Mouse (Mus musculus) ES-E14 (cell line): ENCODE data around the gene Tmco4. TPM values are rescaled to one million over a fixed set of nuclear protein-coding genes. Genes with fewer than 3 reads are reported as not detected.
A peak's percentile ranks its signal among the peaks of the same experiment; 100 is the strongest.

Source experiments
- DNase-seq: peaks from one replicate; pipeline ENCODE4 v3.0.0-alpha.2; 2013; ENCODE audit warnings: low read depth, low spot score
- H3K27ac ChIP-seq: 2 replicates; pipeline ENCODE4 v1.5.1; 2012; ENCODE audit warnings: low read depth, mild to moderate bottlenecking, low read length, moderate library complexity, mixed read lengths; ENCODE audit not compliant: poor library complexity, insufficient read depth, severe bottlenecking
- H3K36me3 ChIP-seq: 2 replicates; pipeline ENCODE4 v1.6.1; 2012; ENCODE audit warnings: mild to moderate bottlenecking, low read length, moderate library complexity, mixed read lengths; ENCODE audit not compliant: control insufficient read depth, poor library complexity, insufficient read depth, severe bottlenecking
- H3K4me1 ChIP-seq, 2 experiments: fragments of 150-350 bp in 1 of 2; sonication (generic) in 1 of 2; 2 replicates each; pipeline ENCODE4 v1.6.1; 2012; ENCODE audit warnings: low read length in 2 of 2, mild to moderate bottlenecking in 1 of 2, mixed read lengths in 1 of 2; ENCODE audit not compliant: control insufficient read depth in 2 of 2, insufficient read depth in 2 of 2, poor library complexity in 1 of 2
- H3K4me3 ChIP-seq, 2 experiments: fragments of 150-350 bp in 1 of 2; sonication (generic) in 1 of 2; 2 replicates each; pipeline ENCODE4 v1.5.1; 2012; ENCODE audit warnings: low read length in 2 of 2, low read depth in 1 of 2, mild to moderate bottlenecking in 1 of 2, mixed read lengths in 1 of 2; ENCODE audit not compliant: insufficient read depth in 1 of 2, poor library complexity in 1 of 2, severe bottlenecking in 1 of 2
- H3K9ac ChIP-seq: 2 replicates; pipeline ENCODE4 v1.6.1; 2012; ENCODE audit warnings: low read depth, mild to moderate bottlenecking, low read length, mixed read lengths; ENCODE audit not compliant: poor library complexity, insufficient read depth, severe bottlenecking
- H3K9me3 ChIP-seq: fragments of 150-350 bp; sonication (generic); 2 replicates; pipeline ENCODE4 v1.6.1; 2012; ENCODE audit warnings: low read depth, mild to moderate bottlenecking, low read length; ENCODE audit not compliant: control insufficient read depth, insufficient read depth
- CHD2 ChIP-seq: IDR thresholded peaks from 2 replicates; pipeline ENCODE4 v1.6.1; 2014; ENCODE audit warnings: mild to moderate bottlenecking, low read depth, low read length, inconsistent platforms
- HCFC1 ChIP-seq: IDR thresholded peaks from 2 replicates; pipeline ENCODE4 v1.6.1; 2012; ENCODE audit warnings: low read length, inconsistent platforms, borderline replicate concordance; ENCODE audit not compliant: insufficient read depth
- MAFK ChIP-seq: IDR thresholded peaks from 2 replicates; pipeline ENCODE4 v1.6.1; 2014; ENCODE audit warnings: mild to moderate bottlenecking, low read depth, low read length, inconsistent platforms; ENCODE audit not compliant: insufficient read depth
- ZC3H11A ChIP-seq: IDR thresholded peaks from 2 replicates; pipeline ENCODE4 v1.6.1; 2012; ENCODE audit warnings: low read depth, mild to moderate bottlenecking, inconsistent platforms, low read length, borderline replicate concordance
- ZNF384 ChIP-seq: IDR thresholded peaks from 2 replicates; pipeline ENCODE4 v1.6.1; 2012; ENCODE audit warnings: low read depth, low read length, inconsistent platforms
- in situ Hi-C, 2 experiments: fragments of 600-800 bp; cut with MboI; formaldehyde crosslinking; loops; one replicate each; pipeline ENCODE4 v1.15.1; 2025; ENCODE audit warnings: low sequenced_read_pairs in 2 of 2, inconsistent platforms in 1 of 2; ENCODE audit not compliant: unreplicated experiment in 2 of 2
- total RNA-seq: library from RNA; depleted of rRNA; stranded (reverse); fragments of 300-350 nt; gene quantifications from 2 replicates; pipeline ENCODE4 v1.2.3, GENCODE M21; 2012

Gene Tmco4
- total RNA-seq, 1 experiment, result 4.7 TPM

DNA sequence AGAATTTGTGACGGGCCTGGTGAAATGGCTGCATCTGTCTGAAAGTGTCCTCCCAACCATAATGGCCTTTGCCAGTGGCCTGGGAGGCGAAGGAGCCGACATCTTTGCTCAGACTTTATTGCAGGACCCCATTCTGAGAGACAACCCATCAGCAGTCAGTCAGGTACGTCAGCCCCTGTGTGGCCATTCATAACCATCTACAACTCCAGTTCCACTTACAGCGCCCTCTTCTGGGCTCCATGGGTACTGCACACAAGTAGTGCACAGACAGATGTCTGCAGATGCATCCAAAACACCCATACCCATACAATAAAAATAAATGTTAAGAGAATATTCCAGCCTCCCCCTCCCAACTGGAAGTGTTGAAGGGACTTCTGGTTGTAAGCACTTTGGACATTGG lies 23.7 kb downstream of the Tmco4 start:
- TF ChIP-seq ZC3H11A (no peak), HCFC1 (no peak), MAFK (no peak), ZNF384 (no peak), CHD2 (no peak)
- H3K27ac ChIP-seq, result no peak overlapping the region
- no peaks in the 10 kb centered on the region for H3K36me3 ChIP-seq
- peak; percentile 46 for DNase-seq
- H3K9ac ChIP-seq, result no peak overlapping the region
- peaks cover 0 to 13% of the 10 kb centered on the region in 2 experiments; a peak in 2 of 4 replicates for H3K4me1 ChIP-seq
- H3K4me3 ChIP-seq, result no peak overlapping the region
- no peaks in the 10 kb centered on the region for H3K9me3 ChIP-seq
- in situ Hi-C loops, result no loop called here

DNA sequence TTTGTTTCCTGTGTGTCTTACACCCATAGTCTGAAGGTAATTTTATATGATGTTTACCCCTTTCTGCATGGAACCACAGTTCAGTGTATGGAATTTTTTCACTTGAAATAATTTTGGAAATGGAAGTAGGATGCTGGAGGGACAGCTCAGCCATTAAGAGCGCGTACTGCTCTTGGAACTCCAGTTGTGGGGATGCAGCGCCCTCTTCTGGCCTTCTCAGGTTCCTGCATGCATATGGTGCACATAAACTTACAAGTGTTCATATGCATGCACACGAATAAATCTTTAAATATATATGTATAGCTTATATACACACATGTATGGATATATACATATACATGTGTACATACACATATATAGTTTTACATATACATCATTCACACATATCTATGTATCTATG lies 24.4 kb downstream of the Tmco4 start:
- no peak for TF ChIP-seq ZNF384
- 0 out of 2 replicates have a peak, but pooled peaks have one; percentile 13 for TF ChIP-seq ZC3H11A

DNA sequence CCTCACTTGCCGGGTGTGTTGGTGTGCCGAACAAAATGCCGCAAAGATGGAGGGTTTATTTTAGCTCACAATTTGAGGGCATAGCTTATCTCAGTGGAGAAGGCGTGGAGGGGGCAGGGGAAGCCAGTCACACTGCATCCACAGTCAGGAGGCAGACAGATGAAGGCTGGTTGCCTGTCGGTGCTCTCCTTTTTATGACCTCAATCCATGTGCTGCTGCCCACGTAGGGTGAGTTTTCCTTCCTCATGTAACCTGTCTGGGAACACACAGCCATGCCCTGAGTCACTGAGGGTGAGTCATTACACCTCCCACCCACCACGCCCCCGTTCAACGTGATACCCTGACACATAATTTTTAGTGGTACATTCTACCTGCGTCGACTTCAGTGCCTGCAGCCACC lies 25.9 kb downstream of the Tmco4 start:
- Histone ChIP-seq H3K27ac (no peak overlapping the region), H3K9ac (no peak overlapping the region), H3K4me1 (peaks cover 0 to 15% of the 10 kb centered on the region in 2 experiments; a peak in 2 of 4 replicates), H3K9me3 (no peaks in the 10 kb centered on the region), H3K36me3 (no peaks in the 10 kb centered on the region), H3K4me3 (no peak overlapping the region)
- TF ChIP-seq CHD2, result no peak
- no peak for TF ChIP-seq ZNF384
- TF ChIP-seq HCFC1, result no peak
- in situ Hi-C loops, result no loop called here
- DNase-seq, result no peak

More for the DNA sequence above, 24.4 kb downstream of the Tmco4 start:
- Histone ChIP-seq H3K4me1 (peaks cover 0 to 15% of the 10 kb centered on the region in 2 experiments; a peak in 2 of 4 replicates), H3K27ac (no peak overlapping the region), H3K9ac (no peak overlapping the region), H3K9me3 (no peaks in the 10 kb centered on the region), H3K4me3 (no peak overlapping the region), H3K36me3 (no peaks in the 10 kb centered on the region)
- in situ Hi-C loops, result no loop called here
- peak; percentile 46 for DNase-seq

DNA sequence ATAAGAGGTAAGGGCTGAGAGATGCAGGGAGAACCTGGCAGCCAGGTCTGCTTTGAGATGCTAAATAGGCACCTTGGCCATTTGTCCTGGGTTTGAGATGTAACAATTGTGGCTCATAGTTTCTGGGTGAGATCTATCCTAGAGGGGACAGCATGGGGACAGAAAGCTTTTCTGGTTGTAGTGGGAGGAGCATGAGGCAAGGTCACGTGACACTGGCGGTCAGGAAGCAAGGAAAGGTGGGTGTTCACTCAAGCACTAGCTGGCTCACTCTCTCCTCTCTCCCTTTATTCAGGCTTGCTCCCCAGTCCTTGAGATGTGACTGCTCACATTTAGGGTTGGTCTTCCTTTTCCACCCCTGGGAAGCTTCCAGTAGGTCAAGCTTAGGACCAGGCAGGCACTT lies 28.3 kb downstream of the Tmco4 start:
- Histone ChIP-seq H3K4me3 (peak overlapping the region in 1 of 2 experiments; percentile 32; a peak in 2 of 4 replicates), H3K4me1 (peaks cover 0 to 15% of the 10 kb centered on the region in 2 experiments; a peak in 2 of 4 replicates), H3K9ac (peak overlapping the region; percentile 53; the same call in 1 of the 2 replicates), H3K27ac (no peak overlapping the region), H3K36me3 (no peaks in the 10 kb centered on the region), H3K9me3 (no peaks in the 10 kb centered on the region)
- in situ Hi-C loops, result no loop called here
- TF ChIP-seq CHD2 (no peak), HCFC1 (no peak), ZNF384 (no peak), ZC3H11A (no peak), MAFK (no peak)
- peak; percentile 51 for DNase-seq

DNA sequence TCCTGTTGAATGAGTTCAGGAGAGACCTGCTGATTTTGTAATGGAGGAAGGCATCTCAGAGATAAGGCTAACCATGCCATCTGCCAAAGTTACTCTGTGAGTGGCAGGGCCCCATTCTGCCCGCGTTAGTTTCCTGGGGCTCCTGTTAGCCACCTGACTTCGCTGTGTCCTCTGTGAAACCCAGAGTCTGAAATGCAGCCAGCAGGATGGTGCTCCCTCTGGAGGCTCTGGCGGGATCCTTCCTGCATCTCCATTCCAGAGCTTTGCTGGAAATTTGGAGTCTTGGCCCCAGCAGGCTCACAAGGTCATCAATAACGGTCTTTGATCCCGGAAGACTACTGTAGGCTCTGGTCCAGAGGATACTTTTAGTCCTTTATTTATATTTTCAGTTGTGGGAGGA lies 28.7 kb downstream of the Tmco4 start:
- H3K4me3 ChIP-seq, result peak overlapping the region in 1 of 2 experiments; percentile 32; a peak in 2 of 4 replicates
- TF ChIP-seq CHD2 (no peak), ZNF384 (no peak), HCFC1 (no peak), ZC3H11A (no peak), MAFK (no peak)
- peaks cover 0 to 15% of the 10 kb centered on the region in 2 experiments; a peak in 2 of 4 replicates for H3K4me1 ChIP-seq
- no peaks in the 10 kb centered on the region for H3K36me3 ChIP-seq
- H3K9me3 ChIP-seq, result no peaks in the 10 kb centered on the region
- DNase-seq, result no peak
- H3K9ac ChIP-seq, result peak overlapping the region; percentile 53; the same call in 1 of the 2 replicates
- H3K27ac ChIP-seq, result no peak overlapping the region
- in situ Hi-C loops, result no loop called here
